Mouse (Mus musculus) midbrain, embryonic 11.5 days (tissue): Measurements from ENCODE around the gene Eif6. TPM values are rescaled to one million over a fixed set of nuclear protein-coding genes. Genes with fewer than 3 reads are reported as not detected.

Experiments
- ATAC-seq: fragments of 200-750 bp; cut with Nextera tagmentation; 2 replicates; pipeline ENCODE4 v1.8.0; 2017; ENCODE audit warnings: moderate TSS enrichment, moderate library complexity; ENCODE audit not compliant: low FRiP score
- DNase-seq: peaks from one replicate; pipeline ENCODE4 v3.0.0; 2015; ENCODE audit warnings: low spot score; ENCODE audit errors: missing footprints
- H3K27ac ChIP-seq: fragments of 300-500 bp; sonication (generic); 2 replicates; pipeline ENCODE4 v1.5.1; 2014; ENCODE audit warnings: low read depth, low read length
- H3K27me3 ChIP-seq: fragments of 300-500 bp; sonication (generic); 2 replicates; pipeline ENCODE4 v1.6.1; 2014; ENCODE audit warnings: mild to moderate bottlenecking, low read length, moderate library complexity, mixed read lengths; ENCODE audit not compliant: control insufficient read depth, insufficient read depth
- H3K36me3 ChIP-seq: fragments of 300-500 bp; sonication (generic); 2 replicates; pipeline ENCODE4 v1.6.1; 2014; ENCODE audit warnings: mild to moderate bottlenecking, low read length, moderate library complexity, mixed read lengths; ENCODE audit not compliant: control insufficient read depth, insufficient read depth
- H3K4me1 ChIP-seq: fragments of 300-500 bp; sonication (generic); 2 replicates; pipeline ENCODE4 v1.6.1; 2014; ENCODE audit warnings: low read length; ENCODE audit not compliant: control insufficient read depth, insufficient read depth
- H3K4me2 ChIP-seq: fragments of 300-500 bp; sonication (generic); 2 replicates; pipeline ENCODE4 v1.6.1; 2014; ENCODE audit warnings: mild to moderate bottlenecking, moderate library complexity
- H3K4me3 ChIP-seq: fragments of 300-500 bp; sonication (generic); 2 replicates; pipeline ENCODE4 v1.5.1; 2014; ENCODE audit warnings: low read depth, low read length
- H3K9ac ChIP-seq: fragments of 300-500 bp; sonication (generic); 2 replicates; pipeline ENCODE4 v1.6.1; 2014; ENCODE audit warnings: low read length
- H3K9me3 ChIP-seq: fragments of 300-500 bp; sonication (generic); 2 replicates; pipeline ENCODE4 v1.6.1; 2016; ENCODE audit warnings: low read length; ENCODE audit not compliant: control insufficient read depth
- WGBS: fragments of 180-500 bp; shearing (Covaris S2); extraction: QIAGEN DNeasy Blood & Tissue Kit; methylation state at CpG from one replicate; pipeline ENCODE4 v1.1.7; 2014; 5-methylcytosine and 5-hydroxymethylcytosine counted together
- polyA plus RNA-seq: library from polyadenylated mRNA; unstranded; fragments of >200 nt; fragmentation: Nextera tagmentation; extraction: Ambion mirVana; gene quantifications from 2 replicates; pipeline ENCODE4 v1.2.1, GENCODE M21; 2014

Eif6 gene
- polyA plus RNA-seq, 1 experiment from 2014 or later, result 188 TPM

DNA sequence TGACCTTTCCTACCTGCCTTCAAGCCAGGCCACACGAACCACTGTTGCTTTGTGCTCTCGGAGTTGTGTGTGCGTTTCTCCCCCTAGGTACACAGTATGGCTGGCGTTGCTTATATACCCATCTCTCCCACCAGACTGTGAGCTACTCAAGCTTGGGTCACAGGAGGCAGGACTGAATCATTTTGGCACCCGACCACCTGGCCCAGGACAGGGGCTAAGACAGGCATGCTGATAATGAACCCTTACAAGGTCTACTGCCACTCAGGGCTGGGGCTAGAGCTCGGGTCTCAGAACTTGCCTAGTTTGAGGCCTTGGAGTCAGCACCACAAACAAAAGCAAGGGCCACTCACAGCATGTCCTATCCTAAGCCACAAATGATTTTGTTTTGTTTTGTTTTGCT, 34.9 kb upstream of the Eif6 start:
- Histone ChIP-seq H3K27ac (no peak overlapping the region), H3K9ac (no peak overlapping the region), H3K27me3 (no peaks in the 10 kb centered on the region), H3K4me2 (no peak overlapping the region), H3K4me3 (no peak overlapping the region), H3K4me1 (no peaks in the 10 kb centered on the region), H3K9me3 (no peaks in the 10 kb centered on the region), H3K36me3 (0 out of 2 replicates have a peak, but pooled peaks cover 2% of the 10 kb centered on the region)
- DNase-seq (no peak), ATAC-seq (no peak)
- 92% methylated on average over 6 of the region's 6 CpGs for WGBS

DNA sequence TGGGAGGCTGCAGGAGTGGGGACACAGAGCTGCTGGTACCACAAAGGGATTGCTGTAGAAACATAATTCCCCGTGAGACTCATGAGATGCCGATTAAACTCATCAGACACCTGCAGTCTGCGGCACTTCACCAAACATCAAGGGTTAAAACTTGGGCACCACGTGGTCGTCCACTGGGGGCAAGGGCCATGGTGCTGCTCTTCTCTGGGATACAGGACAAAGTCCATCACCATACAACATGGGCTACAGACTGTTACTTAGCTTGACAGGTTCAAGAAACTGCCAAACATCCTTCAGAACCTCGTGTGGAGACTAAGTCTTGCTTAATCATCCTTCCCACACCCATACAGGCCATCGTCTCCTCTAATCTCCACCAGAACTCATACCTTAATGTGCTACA, 33.4 kb upstream of the Eif6 start:
- DNase-seq (no peak), ATAC-seq (no peak)
- Histone ChIP-seq H3K9me3 (no peaks in the 10 kb centered on the region), H3K27me3 (no peaks in the 10 kb centered on the region), H3K36me3 (0 out of 2 replicates have a peak, but pooled peaks cover 2% of the 10 kb centered on the region), H3K4me1 (no peaks in the 10 kb centered on the region), H3K4me3 (no peak overlapping the region), H3K9ac (no peak overlapping the region), H3K4me2 (no peak overlapping the region), H3K27ac (no peak overlapping the region)
- 86% methylated on average over 7 of the region's 7 CpGs for WGBS

DNA sequence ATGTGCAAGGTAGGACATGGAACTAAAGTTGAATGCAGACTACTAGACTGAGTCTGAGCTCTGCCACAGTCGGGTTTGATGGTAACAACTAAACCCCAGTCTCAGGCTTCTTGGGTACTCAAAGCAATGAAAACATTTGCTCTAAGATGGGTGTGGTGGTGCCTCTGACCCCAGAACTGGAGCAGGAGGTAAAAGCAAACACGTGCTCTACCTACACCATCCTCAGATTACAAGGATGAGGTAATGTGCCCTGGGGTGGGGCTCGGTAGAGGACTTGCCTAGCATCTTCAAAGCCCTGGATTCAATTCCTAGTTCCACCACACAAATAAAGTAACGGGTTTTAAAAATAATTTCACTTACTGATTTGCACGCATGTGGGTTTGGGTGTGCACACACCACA, 25.8 kb upstream of the Eif6 start:
- 93% methylated on average over 5 of the region's 5 CpGs for WGBS
- DNase-seq, result no peak
- Histone ChIP-seq H3K27me3 (no peaks in the 10 kb centered on the region), H3K9ac (no peak overlapping the region), H3K4me1 (no peaks in the 10 kb centered on the region), H3K4me3 (no peak overlapping the region), H3K4me2 (no peak overlapping the region), H3K36me3 (peaks cover 2% of the 10 kb centered on the region; the same call in 1 of the 2 replicates), H3K27ac (no peak overlapping the region), H3K9me3 (no peaks in the 10 kb centered on the region)
- no peak for ATAC-seq

DNA sequence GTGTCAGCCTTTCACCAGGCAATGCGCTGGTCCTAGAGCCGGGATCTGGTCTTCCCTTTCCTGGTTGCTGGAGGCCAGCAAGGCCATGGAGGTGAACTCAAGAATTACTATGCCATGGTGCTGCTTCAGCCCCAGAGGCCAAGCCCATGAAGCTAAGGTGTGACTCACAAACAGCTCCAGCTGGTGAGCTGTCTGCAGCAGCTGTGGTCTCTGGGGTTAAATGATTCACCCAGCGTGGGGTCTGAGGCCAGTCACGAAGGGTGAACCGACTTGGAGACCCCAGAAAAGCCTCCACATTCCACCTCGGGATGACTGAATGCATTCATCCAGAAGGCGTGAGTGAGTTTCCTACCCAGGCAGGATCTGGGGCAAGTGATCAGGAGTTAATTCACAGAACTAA, 23.4 kb upstream of the Eif6 start:
- Histone ChIP-seq H3K4me1 (no peaks in the 10 kb centered on the region), H3K27me3 (no peaks in the 10 kb centered on the region), H3K36me3 (peaks cover 5% of the 10 kb centered on the region; the same call in 1 of the 2 replicates), H3K9ac (no peak overlapping the region), H3K4me3 (no peak overlapping the region), H3K27ac (no peak overlapping the region), H3K4me2 (no peak overlapping the region), H3K9me3 (no peaks in the 10 kb centered on the region)
- ATAC-seq (no peak), DNase-seq (no peak)
- WGBS, result 82% methylated on average over 7 of the region's 7 CpGs

DNA sequence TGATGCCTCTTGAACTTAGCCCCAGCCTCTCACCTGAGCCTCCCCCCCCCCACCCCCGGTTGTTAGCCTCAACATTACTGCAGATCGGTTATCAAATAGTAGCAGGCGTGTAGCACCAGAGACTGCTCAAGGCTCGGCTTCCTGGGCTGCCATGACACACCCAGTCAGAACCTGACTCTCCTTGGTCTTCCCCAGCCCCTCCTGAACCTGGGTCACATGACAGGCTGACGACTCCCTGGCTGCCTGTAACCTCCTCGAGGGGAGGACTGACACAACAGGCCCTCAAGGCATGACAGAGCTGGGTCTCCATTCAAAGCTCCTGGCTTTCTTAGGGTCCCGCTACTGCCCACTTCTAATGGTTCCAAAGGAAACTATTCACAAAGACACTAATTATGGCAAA, 22.7 kb upstream of the Eif6 start:
- Histone ChIP-seq H3K4me1 (no peaks in the 10 kb centered on the region), H3K36me3 (peaks cover 5% of the 10 kb centered on the region; the same call in 1 of the 2 replicates), H3K9me3 (no peaks in the 10 kb centered on the region), H3K9ac (no peak overlapping the region), H3K27ac (no peak overlapping the region), H3K4me3 (no peak overlapping the region), H3K4me2 (no peak overlapping the region), H3K27me3 (no peaks in the 10 kb centered on the region)
- DNase-seq (peak; percentile 57), ATAC-seq (no peak)
- 62% methylated on average over 7 of the region's 7 CpGs for WGBS

DNA sequence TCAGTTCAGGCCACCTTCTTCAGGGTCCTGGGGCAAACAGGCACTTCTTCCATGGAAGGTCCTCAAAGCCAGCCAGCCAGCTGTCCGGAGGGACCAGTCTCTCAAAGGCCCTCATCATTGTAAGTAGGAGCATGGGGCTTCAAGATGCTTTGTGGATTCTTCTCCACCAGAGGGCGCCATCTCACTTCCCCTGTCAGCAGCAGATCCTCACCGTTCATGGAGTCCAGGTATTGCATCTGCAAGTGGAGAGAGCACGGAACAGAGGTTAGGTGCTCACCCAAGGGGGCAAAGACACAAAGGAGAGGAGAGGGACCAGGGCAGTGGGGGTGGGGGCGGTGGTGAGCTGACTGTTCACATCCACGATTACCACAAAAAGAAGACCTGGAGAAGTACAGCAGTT, 21.6 kb upstream of the Eif6 start:
- Histone ChIP-seq H3K9ac (no peak overlapping the region), H3K36me3 (peaks cover 5% of the 10 kb centered on the region; the same call in 1 of the 2 replicates)
- WGBS, result 31% methylated on average over 6 of the region's 6 CpGs

DNA sequence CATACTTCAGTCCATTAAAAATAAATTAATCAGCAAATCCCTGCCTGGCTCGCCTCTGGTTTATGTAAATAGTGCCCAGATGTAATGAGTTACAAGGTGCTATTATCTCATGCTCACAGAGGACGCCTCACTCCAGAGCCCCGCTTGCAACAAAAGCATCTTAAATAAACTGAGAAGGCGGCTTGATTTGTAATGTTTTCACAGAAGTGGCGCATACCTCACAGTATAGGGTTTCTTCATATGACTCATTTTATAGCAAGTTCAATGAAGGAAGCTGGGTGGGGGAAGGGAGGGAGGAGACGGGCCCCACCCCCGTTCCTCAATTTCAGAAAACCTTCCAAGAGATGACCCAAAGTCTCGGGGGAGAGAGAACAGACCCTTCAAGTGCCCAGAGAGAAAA, 20.2 kb upstream of the Eif6 start:
- peak; percentile 23 for DNase-seq
- peaks cover 5% of the 10 kb centered on the region; the same call in 1 of the 2 replicates for H3K36me3 ChIP-seq
- H3K4me1 ChIP-seq, result no peaks in the 10 kb centered on the region
- no peak overlapping the region for H3K4me2 ChIP-seq
- no peaks in the 10 kb centered on the region for H3K27me3 ChIP-seq
- no peak for ATAC-seq
- no peaks in the 10 kb centered on the region for H3K9me3 ChIP-seq
- H3K27ac ChIP-seq, result no peak overlapping the region
- WGBS, result 90% methylated on average over 8 of the region's 8 CpGs
- no peak overlapping the region for H3K9ac ChIP-seq
- H3K4me3 ChIP-seq, result no peak overlapping the region

More for the DNA sequence above, 21.6 kb upstream of the Eif6 start:
- Histone ChIP-seq H3K27ac (no peak overlapping the region), H3K27me3 (no peaks in the 10 kb centered on the region), H3K4me1 (no peaks in the 10 kb centered on the region), H3K4me2 (no peak overlapping the region), H3K4me3 (no peak overlapping the region), H3K9me3 (no peaks in the 10 kb centered on the region)
- ATAC-seq (no peak), DNase-seq (peak; percentile 97)

DNA sequence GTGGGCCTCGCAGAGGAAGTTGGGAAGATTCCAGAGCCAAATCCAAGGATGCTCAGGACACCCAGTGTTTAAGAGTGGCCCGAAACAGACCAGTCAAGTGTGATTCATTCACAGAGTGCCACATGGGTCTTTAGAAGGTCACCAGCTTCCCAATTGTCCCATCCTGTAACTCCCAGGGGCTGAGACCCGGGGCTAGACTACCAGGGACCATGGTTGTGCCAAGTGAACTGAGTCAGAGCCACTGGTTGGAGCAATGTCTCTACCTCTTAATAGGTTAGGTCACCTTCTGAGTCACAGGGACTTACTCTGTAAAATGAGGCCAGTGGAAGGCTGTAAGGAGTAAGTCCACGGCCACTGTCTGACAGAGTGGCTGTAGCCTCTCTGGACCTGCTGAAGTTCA, 12.2 kb upstream of the Eif6 start:
- ATAC-seq, result no peak
- peak; percentile 59 for DNase-seq
- WGBS, result 86% methylated on average over 4 of the region's 4 CpGs

DNA sequence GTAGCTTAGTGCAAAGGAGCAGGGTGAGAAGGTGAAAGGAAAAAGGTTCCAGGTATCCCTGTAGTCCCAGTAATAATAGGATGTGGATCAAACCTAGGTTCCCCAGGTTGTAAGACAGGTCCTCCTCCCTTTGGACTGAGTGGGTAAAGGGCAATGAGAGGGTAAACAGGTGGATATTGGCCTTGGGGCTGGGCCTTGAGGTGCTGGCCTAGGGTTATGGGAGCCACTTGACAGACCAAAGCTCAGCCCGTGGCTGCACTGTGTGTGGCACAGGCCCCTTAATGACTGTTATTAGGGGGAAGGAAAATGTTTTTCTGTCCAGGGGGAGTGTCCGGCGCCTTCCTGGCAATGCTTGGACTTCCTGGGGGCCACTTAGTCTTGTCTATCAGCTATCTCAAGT, 11.2 kb upstream of the Eif6 start:
- H3K4me1 ChIP-seq, result no peaks in the 10 kb centered on the region
- WGBS, result 71% methylated on average over 3 of the region's 3 CpGs
- H3K27ac ChIP-seq, result no peak overlapping the region
- H3K27me3 ChIP-seq, result no peaks in the 10 kb centered on the region
- H3K4me2 ChIP-seq, result no peak overlapping the region
- no peak overlapping the region for H3K9ac ChIP-seq
- no peaks in the 10 kb centered on the region for H3K36me3 ChIP-seq
- H3K4me3 ChIP-seq, result no peak overlapping the region
- DNase-seq (peak; percentile 59), ATAC-seq (no peak)
- H3K9me3 ChIP-seq, result no peaks in the 10 kb centered on the region

More for the DNA sequence above, 12.2 kb upstream of the Eif6 start:
- Histone ChIP-seq H3K27ac (no peak overlapping the region), H3K36me3 (no peaks in the 10 kb centered on the region), H3K9ac (no peak overlapping the region), H3K4me2 (no peak overlapping the region), H3K4me3 (no peak overlapping the region), H3K4me1 (no peaks in the 10 kb centered on the region), H3K27me3 (no peaks in the 10 kb centered on the region), H3K9me3 (no peaks in the 10 kb centered on the region)

DNA sequence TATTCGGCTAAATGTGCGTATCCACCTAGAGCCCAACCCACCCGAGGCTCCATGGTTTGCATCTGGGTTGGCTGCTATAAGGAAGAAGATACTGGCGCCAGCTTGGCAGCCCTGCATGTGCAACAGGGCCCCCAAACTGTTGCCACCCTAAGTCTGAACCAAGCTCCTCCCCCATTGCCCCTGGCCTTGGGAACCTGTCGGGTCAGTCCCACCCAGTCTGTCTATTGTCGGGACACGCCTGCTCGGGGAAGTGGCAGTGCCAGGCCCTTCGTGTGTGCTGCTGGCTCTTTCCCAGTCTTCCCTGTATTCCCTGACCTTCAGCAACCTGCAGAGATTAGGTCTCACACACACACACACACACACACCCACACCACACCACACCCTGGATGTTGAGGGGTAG, 8.0 kb upstream of the Eif6 start, which contains the start of gene Fam83c:
Gene Fam83c (minus strand): TSS at position 123 of the 400 bp plus-strand sequence.
- Histone ChIP-seq H3K27me3 (no peaks in the 10 kb centered on the region), H3K4me3 (no peak within 1 kb of the TSS), H3K27ac (no peak within 1 kb of the TSS), H3K4me1 (no peaks in the 10 kb centered on the region), H3K4me2 (no peak within 1 kb of the TSS), H3K36me3 (no peaks in the 10 kb centered on the region), H3K9me3 (no peaks in the 10 kb centered on the region), H3K9ac (no peak within 1 kb of the TSS)
- no peak for ATAC-seq
- no peak for DNase-seq
- 67% methylated on average over 9 of the region's 9 CpGs for WGBS
